Mouse (Mus musculus) lung, postnatal 36 days (tissue): ENCODE results near the gene Ablim2.

Experiments
- DNase-seq: peaks from one replicate; pipeline ENCODE4 v3.0.0; 2022; ENCODE audit warnings: mixed read lengths

Gene Ablim2

GRCm38 (mm10) chr5:35815051-35815450, 57.4 kb downstream of the Ablim2 start:
- DNase-seq: no peak

GRCm38 (mm10) chr5:35817266-35817665, 59.6 kb downstream of the Ablim2 start:
- no peak for DNase-seq

GRCm38 (mm10) chr5:35817882-35818281, 60.2 kb downstream of the Ablim2 start:
- DNase-seq: no peak

GRCm38 (mm10) chr5:35822721-35823120, 65.0 kb downstream of the Ablim2 start:
- DNase-seq: no peak

GRCm38 (mm10) chr5:35826465-35826864, 68.8 kb downstream of the Ablim2 start:
- DNase-seq: no peak

- DNase-seq: no peak
These were observed 69.4 kb downstream of the Ablim2 start for GRCm38 (mm10) chr5:35827075-35827474.

- no peak for DNase-seq
These were observed 70.2 kb downstream of the Ablim2 start for GRCm38 (mm10) chr5:35827856-35828255.

GRCm38 (mm10) chr5:35830101-35830500, 72.4 kb downstream of the Ablim2 start:
- DNase-seq: no peak

- no peak for DNase-seq
These were observed 76.2 kb downstream of the Ablim2 start for GRCm38 (mm10) chr5:35833881-35834280.

GRCm38 (mm10) chr5:35836992-35837391, 79.3 kb downstream of the Ablim2 start:
- no peak for DNase-seq

GRCm38 (mm10) chr5:35839262-35839661, 81.6 kb downstream of the Ablim2 start:
- no peak for DNase-seq

GRCm38 (mm10) chr5:35851485-35851884, 93.8 kb downstream of the Ablim2 start:
- DNase-seq: no peak

- DNase-seq: no peak
These were observed 95.8 kb downstream of the Ablim2 start for GRCm38 (mm10) chr5:35853463-35853862.

GRCm38 (mm10) chr5:35856245-35856644, 98.6 kb downstream of the Ablim2 start:
- peak; percentile 1 for DNase-seq

GRCm38 (mm10) chr5:35858069-35858468, 100.4 kb downstream of the Ablim2 start:
- DNase-seq: peak; percentile 64

GRCm38 (mm10) chr5:35861456-35861855, 103.8 kb downstream of the Ablim2 start:
- DNase-seq: no peak

GRCm38 (mm10) chr5:35869973-35870372, 112.3 kb downstream of the Ablim2 start:
- no peak for DNase-seq

GRCm38 (mm10) chr5:35870408-35871012, 112.8 kb downstream of the Ablim2 start:
- DNase-seq: peak; percentile 87

- DNase-seq: no peak
These were observed 115.7 kb downstream of the Ablim2 start for GRCm38 (mm10) chr5:35873382-35873781.

GRCm38 (mm10) chr5:35876236-35876635, 118.6 kb downstream of the Ablim2 start:
- no peak for DNase-seq

GRCm38 (mm10) chr5:35879199-35879598, 121.5 kb downstream of the Ablim2 start:
- DNase-seq: no peak

- no peak for DNase-seq
These were observed 124.7 kb downstream of the Ablim2 start for GRCm38 (mm10) chr5:35882391-35882790.

GRCm38 (mm10) chr5:35884262-35884661, 126.6 kb downstream of the Ablim2 start:
- DNase-seq: peak; percentile 47

GRCm38 (mm10) chr5:35884689-35885088, 127.0 kb downstream of the Ablim2 start:
- DNase-seq: no peak

- DNase-seq: no peak
These were observed 131.3 kb downstream of the Ablim2 start for GRCm38 (mm10) chr5:35888959-35889358.
